Mouse (Mus musculus) CD8-positive naive resting alpha-beta T cell, adult 2 months (primary cell): ENCODE data around the gene Usp24.

Experiments used
- DNase-seq, 2 experiments: peaks; one replicate each; pipeline ENCODE4 v3.0.0; 2022; ENCODE audit warnings: low read depth in 2 of 2, low spot score in 2 of 2

Gene Usp24

GRCm38 (mm10) chr4:106426286-106426685 lies 110.3 kb downstream of the Usp24 start:
- DNase-seq, result no peak

DNA sequence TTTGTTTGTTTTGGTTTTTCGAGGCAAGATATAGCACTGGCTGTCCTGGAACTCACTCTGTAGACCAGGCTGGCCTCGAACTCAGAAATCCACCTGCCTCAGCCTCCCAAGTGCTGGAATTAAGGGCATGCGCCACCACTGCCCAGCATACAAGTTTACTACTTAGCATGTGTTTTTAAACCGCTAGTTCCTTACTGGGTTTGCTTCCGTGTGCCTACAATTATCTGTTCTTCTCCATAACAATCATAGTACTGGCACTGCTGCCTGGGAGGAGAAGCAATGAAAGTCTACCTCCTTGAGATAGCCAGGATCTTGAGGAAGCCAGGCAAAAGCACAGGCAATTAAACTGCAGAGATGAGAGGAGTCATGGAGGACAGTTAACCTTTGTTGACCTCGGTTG lies 112.6 kb downstream of the Usp24 start:
- no peak for DNase-seq

- no peak for DNase-seq
These were observed 113.1 kb downstream of the Usp24 start for GRCm38 (mm10) chr4:106429106-106429505.

DNA sequence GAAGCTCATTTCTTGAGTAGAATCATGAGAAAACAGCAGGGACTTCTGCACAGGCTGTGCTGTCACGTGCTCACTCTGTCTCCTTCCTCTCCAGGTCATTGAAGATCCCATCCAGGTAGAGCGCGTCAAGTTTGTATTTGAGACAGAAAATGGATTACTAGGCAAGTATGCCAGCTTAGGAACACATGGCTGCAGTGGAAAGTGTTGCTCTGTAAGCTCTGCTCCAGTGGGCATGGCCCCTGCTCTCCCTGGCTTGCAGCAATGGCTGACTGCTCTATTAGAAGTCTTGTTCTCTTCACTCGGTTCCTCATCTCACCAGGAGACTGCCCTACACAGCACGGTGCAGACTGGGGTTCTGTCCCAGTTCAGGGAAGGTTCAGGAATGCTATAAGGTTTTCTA lies 114.4 kb downstream of the Usp24 start:
- no peak for DNase-seq

- no peak for DNase-seq
These were observed 119.4 kb downstream of the Usp24 start for GRCm38 (mm10) chr4:106435426-106435825.

GRCm38 (mm10) chr4:106436475-106436874 lies 120.5 kb downstream of the Usp24 start:
- DNase-seq, result no peak

- DNase-seq, result no peak
These were observed 121.2 kb downstream of the Usp24 start for GRCm38 (mm10) chr4:106437207-106437606.

- no peak for DNase-seq
These were observed 122.8 kb downstream of the Usp24 start for GRCm38 (mm10) chr4:106438763-106439162.

GRCm38 (mm10) chr4:106443182-106443581 lies 127.2 kb downstream of the Usp24 start:
- no peak for DNase-seq

DNA sequence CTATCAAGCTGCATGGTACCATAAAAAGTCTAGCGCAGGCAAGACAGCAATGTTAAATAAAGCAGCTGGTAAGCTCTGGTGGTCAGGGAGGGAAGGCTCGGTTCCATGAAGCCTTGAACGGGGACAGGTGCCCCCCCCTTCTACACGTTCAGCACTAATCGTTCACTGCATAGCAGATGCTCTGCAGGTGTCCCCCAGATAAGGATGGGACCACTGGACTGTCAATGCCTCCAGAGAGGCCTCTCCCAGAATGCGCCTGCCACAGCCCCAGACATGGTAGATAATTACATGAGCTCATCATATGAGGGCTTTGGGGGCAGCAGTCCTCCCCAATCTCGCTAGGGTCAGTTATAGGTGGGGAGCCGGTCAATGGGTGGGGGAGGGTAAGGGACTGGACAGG lies 133.3 kb downstream of the Usp24 start:
- no peak for DNase-seq

GRCm38 (mm10) chr4:106452401-106452800 lies 136.4 kb downstream of the Usp24 start:
- DNase-seq, result no peak

DNA sequence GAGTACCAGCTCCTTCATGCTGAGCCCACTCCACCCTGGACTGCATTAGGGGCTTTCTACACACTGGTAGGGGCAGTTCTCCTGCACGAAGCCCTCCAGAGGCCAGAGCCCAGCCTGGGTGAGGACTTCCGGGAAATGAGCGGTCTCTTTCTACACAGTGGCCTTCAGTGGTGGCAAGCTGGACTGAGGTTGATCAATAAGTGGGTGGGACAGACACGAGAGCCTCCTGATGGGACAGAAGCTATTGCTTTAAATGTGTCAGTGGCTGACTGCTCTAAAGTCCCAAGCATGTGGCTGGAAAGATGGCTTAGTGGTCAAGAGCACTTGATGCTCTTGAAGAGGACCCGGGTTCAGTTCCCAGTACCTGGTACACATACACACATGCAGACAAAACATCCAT lies 137.1 kb downstream of the Usp24 start:
- DNase-seq, result no peak

DNA sequence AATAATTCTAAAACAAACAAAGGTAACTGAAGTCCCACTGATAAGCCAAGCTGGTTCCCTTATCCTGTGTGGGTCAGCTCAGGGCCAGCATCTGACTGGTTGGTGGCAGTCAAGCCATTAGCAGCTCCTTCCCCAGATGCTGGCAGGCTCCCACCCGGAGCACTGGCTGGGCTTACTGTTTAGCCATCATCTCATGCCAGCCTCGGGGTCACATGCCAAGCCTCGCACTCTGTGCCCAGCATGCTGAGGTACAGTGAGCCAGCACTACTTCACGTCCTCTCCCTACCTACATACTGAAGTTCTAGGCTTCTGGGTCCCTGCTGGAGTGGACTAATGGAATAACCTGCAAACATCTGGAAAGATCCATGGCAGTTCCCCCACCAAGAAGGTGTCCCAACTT lies 137.5 kb downstream of the Usp24 start:
- DNase-seq, result no peak

GRCm38 (mm10) chr4:106454541-106454940 lies 138.5 kb downstream of the Usp24 start:
- DNase-seq, result no peak

GRCm38 (mm10) chr4:106462016-106462415 lies 146.0 kb downstream of the Usp24 start:
- no peak for DNase-seq

DNA sequence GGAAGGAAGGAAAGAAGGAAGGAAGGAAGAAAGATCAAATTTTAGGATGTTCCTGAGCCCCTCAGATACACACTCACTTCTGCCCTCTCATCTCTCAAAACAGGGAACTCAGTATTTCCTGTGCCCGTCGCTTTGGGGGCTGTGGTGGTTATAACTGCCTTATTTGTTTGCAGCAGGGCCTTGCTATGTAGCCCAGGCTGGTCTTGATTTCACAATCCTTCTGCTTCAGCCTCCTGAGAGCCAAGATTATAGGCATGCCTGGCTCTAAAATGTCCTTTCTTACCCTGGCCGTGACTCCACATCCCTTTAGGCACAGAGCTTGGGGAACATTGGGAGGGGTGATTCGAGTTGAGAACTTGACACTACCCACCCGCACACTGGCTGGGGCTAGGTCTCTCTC lies 146.5 kb downstream of the Usp24 start:
- DNase-seq, result no peak

GRCm38 (mm10) chr4:106463174-106463801 lies 147.3 kb downstream of the Usp24 start:
- DNase-seq, result no peak

DNA sequence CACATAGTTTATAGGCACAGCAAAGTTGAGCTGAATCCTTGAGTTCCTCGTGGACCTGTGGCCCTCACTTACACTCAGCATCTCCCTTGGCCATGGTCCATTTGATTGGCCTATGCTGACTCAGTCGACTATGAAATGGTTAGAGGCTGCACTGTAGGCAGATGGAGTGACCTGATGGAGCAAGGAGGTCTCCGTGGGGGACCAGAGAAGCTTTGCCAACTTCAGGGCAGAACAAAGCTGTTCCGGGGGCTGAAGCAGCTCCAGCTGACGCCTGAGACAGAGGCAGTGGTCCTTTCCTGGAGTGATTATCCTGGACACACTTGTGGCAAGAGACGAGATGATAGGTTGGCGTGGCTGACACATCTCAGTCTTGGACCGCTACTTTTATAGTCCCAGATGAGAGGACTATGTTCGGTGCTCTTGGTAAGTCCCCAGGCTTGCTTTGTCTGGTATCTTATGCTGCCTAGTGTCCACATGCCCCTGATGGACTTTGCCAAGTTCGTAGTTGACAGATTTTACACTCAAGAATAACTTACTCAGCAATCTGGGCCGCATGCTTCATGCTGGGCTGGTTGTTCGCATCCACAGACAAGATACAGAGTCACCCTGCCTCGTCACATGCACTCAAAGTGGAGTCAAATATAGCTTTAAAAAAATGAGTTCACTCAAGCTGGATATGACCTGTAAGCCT lies 151.6 kb downstream of the Usp24 start:
- no peak for DNase-seq

DNA sequence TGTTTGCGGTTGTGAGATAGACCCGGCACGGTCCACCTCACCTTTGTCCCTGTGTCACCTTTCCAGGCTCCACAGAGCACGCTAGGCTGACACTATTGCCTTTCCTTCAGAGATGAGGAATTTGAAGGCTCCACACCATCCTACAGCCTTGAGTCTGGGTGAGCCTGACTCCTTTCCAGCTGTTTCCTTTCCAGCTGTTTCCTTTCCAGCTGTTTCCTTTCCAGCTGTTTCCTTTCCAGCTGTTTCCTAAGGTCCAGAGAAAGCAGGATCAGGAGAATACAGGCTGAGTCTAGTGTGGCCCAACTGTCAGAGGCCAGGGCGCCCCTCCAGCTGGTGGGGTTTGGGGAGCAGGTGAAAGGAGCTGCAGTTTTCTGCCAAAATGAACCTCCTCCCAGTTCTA lies 154.9 kb downstream of the Usp24 start:
- no peak for DNase-seq

- peak in 1 of 2 experiments; percentile 6 for DNase-seq
These were observed 156.3 kb downstream of the Usp24 start for GRCm38 (mm10) chr4:106472335-106472734.

GRCm38 (mm10) chr4:106474241-106474640 lies 158.2 kb downstream of the Usp24 start:
- DNase-seq, result peak; percentile 11 to 33

GRCm38 (mm10) chr4:106480545-106480944 lies 164.5 kb downstream of the Usp24 start:
- DNase-seq, result no peak

DNA sequence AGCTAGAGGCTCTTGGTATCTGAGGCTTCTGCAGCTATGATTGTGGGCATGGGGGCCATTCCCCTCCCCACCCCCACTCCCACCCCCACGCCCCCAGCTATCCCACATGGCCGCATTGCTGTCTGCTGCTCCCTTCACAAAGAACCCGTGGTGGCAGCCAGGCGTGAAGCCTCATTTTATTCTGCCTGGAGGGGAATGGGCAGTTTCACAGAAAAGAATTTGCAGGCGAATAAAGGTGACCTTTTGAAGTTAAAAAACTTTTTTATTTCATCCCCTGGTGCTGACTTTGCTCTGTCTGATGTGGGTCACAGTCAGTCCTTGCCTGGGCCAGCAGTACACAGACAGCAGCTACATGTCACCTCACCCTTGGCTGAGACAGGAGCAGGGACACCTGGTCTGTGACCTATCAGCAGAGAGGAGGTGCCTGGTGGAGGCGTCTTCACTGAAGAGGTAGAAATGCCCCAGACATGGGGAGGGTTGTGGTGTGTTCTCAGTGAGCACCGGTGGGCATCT lies 167.3 kb downstream of the Usp24 start:
- no peak for DNase-seq
